Mouse (Mus musculus): ENCODE measurements around the gene Pakap. TPM values are rescaled to one million over a fixed set of nuclear protein-coding genes. Genes with fewer than 3 reads are reported as not detected.
A peak's percentile ranks its signal among the peaks of the same experiment; 100 is the strongest.

The Pakap gene
- polyA plus RNA-seq, 1 experiment from 2014 or later: 34.5 TPM

DNA sequence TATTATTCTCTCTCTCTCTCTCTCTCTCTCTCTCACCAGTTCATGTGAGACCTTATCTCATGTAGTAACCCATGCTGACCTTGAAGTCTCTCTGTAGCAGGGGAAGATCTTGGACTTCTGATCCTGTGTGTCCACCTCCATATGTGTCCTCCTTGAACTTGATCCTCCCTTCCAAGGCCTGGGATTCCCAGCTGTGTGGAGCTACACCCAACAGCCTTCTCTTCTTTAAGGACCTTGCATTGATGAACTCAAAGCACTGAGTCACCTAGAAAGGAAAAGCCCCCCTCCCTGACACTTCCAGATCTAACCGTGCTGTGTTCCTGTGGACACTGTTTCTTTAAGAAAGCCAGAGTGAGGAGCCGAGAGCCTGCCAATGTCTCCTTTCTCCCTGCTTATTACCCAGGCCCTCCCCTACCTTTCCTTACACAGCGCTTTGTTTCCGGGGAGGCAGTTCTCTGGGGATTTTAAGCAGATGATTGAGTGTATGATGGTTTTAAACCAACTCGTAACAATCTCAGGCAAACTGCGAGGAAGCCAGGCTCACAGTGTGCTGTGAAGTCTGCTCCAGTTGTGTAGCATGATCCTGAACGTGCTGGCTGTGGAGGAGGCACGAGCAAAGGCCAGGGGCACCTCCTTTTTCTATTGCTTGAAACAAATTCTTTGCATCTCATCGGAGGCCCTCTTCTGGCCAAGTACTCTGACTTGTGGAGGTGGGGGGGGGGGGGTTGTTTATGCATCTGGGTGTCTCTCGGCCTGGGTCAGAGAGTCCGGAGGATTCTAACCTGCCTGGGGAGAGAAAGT, 253.8 kb downstream of the Pakap start:
- Histone ChIP-seq H3K9me3 (0 out of 2 replicates have a peak, but pooled peaks cover 3% of the 10 kb centered on the region), H3K4me3 (no peak overlapping the region), H3K4me1 (peaks cover 11% of the 10 kb centered on the region), H3K36me3 (peaks cover 5% of the 10 kb centered on the region; the same call in 1 of the 2 replicates), H3K27ac (peak overlapping the region; percentile 33; the same call in 1 of the 2 replicates), H3K4me2 (replicated peaks) (peak overlapping the region; percentile 48), H3K27me3 (no peaks in the 10 kb centered on the region), H3K9ac (0 out of 2 replicates have a peak overlapping the region, but pooled peaks have one; percentile 4)
- WGBS: 9% methylated on average over 11 of the region's 11 CpGs
- no peak for ATAC-seq (ENCODE audit: low FRiP score, low read depth)

- ATAC-seq (ENCODE audit: low FRiP score, low read depth): no peak
- Histone ChIP-seq H3K9ac (no peak overlapping the region), H3K27me3 (no peaks in the 10 kb centered on the region), H3K4me1 (peaks cover 11% of the 10 kb centered on the region), H3K9me3 (0 out of 2 replicates have a peak, but pooled peaks cover under 1% of the 10 kb centered on the region), H3K36me3 (peaks cover under 1% of the 10 kb centered on the region; the same call in 1 of the 2 replicates), H3K4me2 (replicated peaks) (no peak overlapping the region), H3K27ac (no peak overlapping the region), H3K4me3 (no peak overlapping the region)
- WGBS: 86% methylated on average over 5 of the region's 5 CpGs
Measured at GRCm38 (mm10) chr4:57822641-57823040, 254.7 kb downstream of the Pakap start.

GRCm38 (mm10) chr4:57824626-57825240, 256.8 kb downstream of the Pakap start:
- no peak overlapping the region for H3K4me3 ChIP-seq
- peaks cover 23% of the 10 kb centered on the region for H3K4me1 ChIP-seq
- WGBS: 66% methylated on average over 8 of the region's 8 CpGs
- H3K27me3 ChIP-seq: no peaks in the 10 kb centered on the region
- no peaks in the 10 kb centered on the region for H3K9me3 ChIP-seq
- H3K4me2 ChIP-seq (replicated peaks): no peak overlapping the region
- H3K27ac ChIP-seq: no peak overlapping the region
- no peak overlapping the region for H3K9ac ChIP-seq
- no peaks in the 10 kb centered on the region for H3K36me3 ChIP-seq
- ATAC-seq (ENCODE audit: low FRiP score, low read depth): no peak

DNA sequence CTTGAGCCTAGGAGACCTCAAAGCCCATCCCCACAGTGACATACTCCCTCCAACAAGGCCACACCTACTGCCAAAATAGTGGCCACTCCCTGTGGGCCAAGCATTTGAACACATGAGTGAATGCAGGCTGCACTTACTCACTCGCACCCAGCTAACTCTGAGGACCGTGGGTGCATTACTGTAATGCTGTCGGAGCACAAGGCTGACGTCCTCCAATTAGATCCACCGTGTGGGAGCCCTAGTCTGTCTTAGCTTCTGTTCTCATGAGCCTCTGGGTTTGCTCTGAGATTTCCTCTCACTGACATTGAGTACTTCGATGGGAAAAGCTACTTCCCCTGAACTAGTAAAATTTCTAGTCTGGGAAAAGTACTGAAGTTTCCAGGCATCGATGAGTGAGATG, 258.3 kb downstream of the Pakap start:
- H3K9me3 ChIP-seq: no peaks in the 10 kb centered on the region
- H3K4me1 ChIP-seq: peaks cover 27% of the 10 kb centered on the region
- 80% methylated on average over 7 of the region's 7 CpGs for WGBS
- no peak overlapping the region for H3K27ac ChIP-seq
- H3K9ac ChIP-seq: no peak overlapping the region
- H3K27me3 ChIP-seq: no peaks in the 10 kb centered on the region
- no peak for ATAC-seq (ENCODE audit: low FRiP score, low read depth)
- H3K4me3 ChIP-seq: no peak overlapping the region
- H3K4me2 ChIP-seq (replicated peaks): no peak overlapping the region
- H3K36me3 ChIP-seq: no peaks in the 10 kb centered on the region

DNA sequence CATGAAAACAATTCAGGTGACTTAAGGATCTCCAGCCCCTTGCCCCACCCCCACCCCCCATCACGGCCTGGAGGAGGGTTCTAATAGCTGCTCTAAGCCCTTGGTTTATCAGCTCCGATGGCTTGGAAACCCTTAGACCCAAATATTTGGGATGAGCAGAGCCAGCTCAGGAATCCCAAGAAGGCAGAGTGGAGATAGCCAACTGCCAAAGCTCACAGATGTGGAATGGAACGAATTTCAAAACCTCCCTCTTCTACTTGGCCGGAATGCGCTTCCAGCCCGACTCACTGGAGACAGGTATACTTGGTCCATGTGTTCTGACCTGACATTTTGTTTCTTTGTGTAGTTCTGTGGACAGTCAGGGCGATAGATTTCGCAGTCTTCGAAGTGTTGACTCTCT, 261.2 kb downstream of the Pakap start:
- Histone ChIP-seq H3K27me3 (no peaks in the 10 kb centered on the region), H3K4me2 (replicated peaks) (no peak overlapping the region), H3K36me3 (no peaks in the 10 kb centered on the region), H3K4me1 (peaks cover 33% of the 10 kb centered on the region), H3K4me3 (no peak overlapping the region), H3K27ac (no peak overlapping the region), H3K9me3 (no peaks in the 10 kb centered on the region), H3K9ac (no peak overlapping the region)
- 69% methylated on average over 9 of the region's 9 CpGs for WGBS
- ATAC-seq (ENCODE audit: low FRiP score, low read depth): no peak

GRCm38 (mm10) chr4:57829740-57830139, 261.8 kb downstream of the Pakap start:
- Histone ChIP-seq H3K27ac (no peak overlapping the region), H3K36me3 (no peaks in the 10 kb centered on the region), H3K4me3 (no peak overlapping the region), H3K9ac (no peak overlapping the region), H3K4me2 (replicated peaks) (no peak overlapping the region), H3K9me3 (no peaks in the 10 kb centered on the region), H3K27me3 (no peaks in the 10 kb centered on the region), H3K4me1 (peaks cover 33% of the 10 kb centered on the region)
- ATAC-seq (ENCODE audit: low FRiP score, low read depth): no peak
- WGBS: 42% methylated on average over 3 of the region's 3 CpGs

GRCm38 (mm10) chr4:57832318-57832717, 264.3 kb downstream of the Pakap start:
- Histone ChIP-seq H3K9ac (no peak overlapping the region), H3K4me2 (replicated peaks) (no peak overlapping the region), H3K36me3 (no peaks in the 10 kb centered on the region), H3K4me3 (no peak overlapping the region), H3K9me3 (no peaks in the 10 kb centered on the region), H3K27me3 (no peaks in the 10 kb centered on the region), H3K27ac (no peak overlapping the region), H3K4me1 (peaks cover 37% of the 10 kb centered on the region)
- no peak for ATAC-seq (ENCODE audit: low FRiP score, low read depth)
- 12% methylated on average over 7 of the region's 7 CpGs for WGBS

GRCm38 (mm10) chr4:57833060-57833459, 265.1 kb downstream of the Pakap start:
- WGBS: 56% methylated on average over 4 of the region's 4 CpGs
- Histone ChIP-seq H3K4me3 (no peak overlapping the region), H3K27ac (no peak overlapping the region), H3K4me2 (replicated peaks) (no peak overlapping the region), H3K27me3 (no peaks in the 10 kb centered on the region), H3K9ac (no peak overlapping the region), H3K4me1 (peaks cover 37% of the 10 kb centered on the region), H3K9me3 (no peaks in the 10 kb centered on the region), H3K36me3 (no peaks in the 10 kb centered on the region)
- ATAC-seq (ENCODE audit: low FRiP score, low read depth): no peak

- ATAC-seq (ENCODE audit: low FRiP score, low read depth): no peak
- Histone ChIP-seq H3K36me3 (no peaks in the 10 kb centered on the region), H3K4me1 (peaks cover 31% of the 10 kb centered on the region), H3K4me2 (replicated peaks) (no peak overlapping the region), H3K4me3 (no peak overlapping the region), H3K27ac (no peak overlapping the region), H3K9ac (no peak overlapping the region), H3K9me3 (no peaks in the 10 kb centered on the region), H3K27me3 (no peaks in the 10 kb centered on the region)
- 58% methylated on average over 4 of the region's 4 CpGs for WGBS
Measured at GRCm38 (mm10) chr4:57834141-57834540, 266.2 kb downstream of the Pakap start.

DNA sequence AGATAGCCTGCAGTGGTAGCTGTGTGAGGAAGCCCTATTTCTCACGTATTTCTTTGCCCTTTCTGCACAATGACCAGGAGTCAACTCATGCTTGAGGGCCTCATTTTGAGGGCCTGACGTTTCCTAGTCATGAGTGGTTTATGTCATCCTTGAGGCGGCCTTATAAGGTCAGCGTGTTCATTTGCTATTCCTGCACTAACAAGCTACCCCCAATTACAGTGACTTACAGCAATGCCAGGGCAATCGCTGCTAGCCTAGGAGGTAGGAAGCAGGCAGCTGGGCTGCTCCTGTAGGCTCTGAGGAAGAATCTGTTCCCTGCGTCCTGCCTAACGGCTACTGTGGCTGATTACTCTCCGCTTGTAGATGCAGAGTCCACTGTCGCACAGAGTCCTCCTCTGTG, 269.1 kb downstream of the Pakap start:
- no peak overlapping the region for H3K4me2 ChIP-seq (replicated peaks)
- no peaks in the 10 kb centered on the region for H3K36me3 ChIP-seq
- no peak overlapping the region for H3K4me3 ChIP-seq
- H3K4me1 ChIP-seq: peaks cover 23% of the 10 kb centered on the region
- no peaks in the 10 kb centered on the region for H3K27me3 ChIP-seq
- 48% methylated on average over 9 of the region's 9 CpGs for WGBS
- H3K9me3 ChIP-seq: no peaks in the 10 kb centered on the region
- ATAC-seq (ENCODE audit: low FRiP score, low read depth): no peak
- no peak overlapping the region for H3K9ac ChIP-seq
- no peak overlapping the region for H3K27ac ChIP-seq

DNA sequence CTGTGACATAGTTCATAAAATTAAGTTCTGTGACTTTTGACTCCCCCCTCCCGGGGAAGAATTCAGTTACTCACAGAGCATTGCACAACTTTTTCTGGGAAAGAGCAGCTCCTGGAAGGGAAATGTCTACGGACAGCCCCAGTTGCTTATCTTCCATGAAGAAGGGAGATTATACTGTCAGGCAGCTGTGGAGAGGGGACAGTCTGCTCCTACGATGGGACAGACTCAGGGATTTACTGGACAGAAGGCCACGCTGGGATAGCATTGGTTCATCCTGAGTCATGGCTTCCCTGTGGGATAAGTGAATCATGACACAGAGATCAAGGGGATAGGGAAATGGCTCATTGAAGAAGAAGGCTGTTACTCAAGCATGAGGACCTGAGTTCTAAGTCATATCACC, 271.4 kb downstream of the Pakap start:
- Histone ChIP-seq H3K27me3 (no peaks in the 10 kb centered on the region), H3K9me3 (no peaks in the 10 kb centered on the region), H3K36me3 (no peaks in the 10 kb centered on the region; the same call in 1 of the 2 replicates), H3K4me2 (replicated peaks) (no peak overlapping the region), H3K4me3 (no peak overlapping the region), H3K4me1 (peaks cover 13% of the 10 kb centered on the region), H3K27ac (no peak overlapping the region), H3K9ac (no peak overlapping the region)
- no peak for ATAC-seq (ENCODE audit: low FRiP score, low read depth)
- WGBS: 80% methylated on average over 4 of the region's 4 CpGs

DNA sequence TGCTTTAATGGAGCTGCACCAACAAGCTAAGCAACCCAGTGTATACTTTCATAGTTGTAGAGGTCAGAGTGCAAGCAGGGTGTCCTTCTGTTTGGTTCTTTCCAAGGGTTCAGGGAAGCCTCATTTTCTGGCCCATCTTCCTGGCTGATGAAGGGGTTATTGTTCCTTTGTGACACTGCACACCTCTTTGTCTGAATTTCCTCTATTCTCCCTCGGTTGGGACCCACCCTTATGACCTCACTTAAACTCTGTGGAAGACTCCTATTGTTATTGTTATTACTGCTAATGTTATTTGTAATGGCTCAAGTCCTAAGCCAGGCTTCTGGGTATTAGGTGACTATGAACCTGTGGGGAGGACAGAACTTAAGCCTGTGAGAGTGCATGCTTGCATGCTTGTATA, 273.9 kb downstream of the Pakap start:
- WGBS: 55% methylated on average over 1 of the region's 1 CpGs
- ATAC-seq (ENCODE audit: low FRiP score, low read depth): no peak
- Histone ChIP-seq H3K4me1 (peaks cover 36% of the 10 kb centered on the region), H3K36me3 (no peaks in the 10 kb centered on the region; the same call in 1 of the 2 replicates), H3K27me3 (no peaks in the 10 kb centered on the region), H3K4me3 (no peak overlapping the region), H3K9ac (no peak overlapping the region), H3K9me3 (no peaks in the 10 kb centered on the region), H3K27ac (no peak overlapping the region), H3K4me2 (replicated peaks) (no peak overlapping the region)
